Mouse (Mus musculus) spleen, adult 2 months (tissue): ENCODE results near the gene Slfn2. TPM values are rescaled to one million over a fixed set of nuclear protein-coding genes. Genes with fewer than 3 reads are reported as not detected.

Experiments
- DNase-seq, 2 experiments: peaks; one replicate each; pipeline versions ENCODE4 v3.0.0 to v3.0.0-alpha.2; 2012 to 2021; ENCODE audit warnings: low spot score in 2 of 2, low read depth in 1 of 2
- H3K27ac ChIP-seq: fragments of 200-500 bp; 2 replicates; pipeline ENCODE4 v1.5.1; 2012; ENCODE audit warnings: low read length, inconsistent platforms; ENCODE audit not compliant: insufficient read depth
- H3K27me3 ChIP-seq: fragments of 200-500 bp; 2 replicates; pipeline ENCODE4 v1.6.1; 2012; ENCODE audit warnings: mild to moderate bottlenecking, moderate library complexity, low read length, inconsistent platforms; ENCODE audit not compliant: control insufficient read depth, insufficient read depth
- H3K36me3 ChIP-seq: fragments of 200-500 bp; 2 replicates; pipeline ENCODE4 v1.6.1; 2012; ENCODE audit warnings: mild to moderate bottlenecking, low read length, inconsistent platforms; ENCODE audit not compliant: control insufficient read depth, insufficient read depth
- H3K4me1 ChIP-seq: fragments of 200-500 bp; 2 replicates; pipeline ENCODE4 v1.6.1; 2011; ENCODE audit warnings: inconsistent platforms; ENCODE audit not compliant: control insufficient read depth, insufficient read depth, insufficient read length
- H3K4me3 ChIP-seq: fragments of 200-500 bp; 2 replicates; pipeline ENCODE4 v1.5.1; 2011; ENCODE audit warnings: mild to moderate bottlenecking, inconsistent platforms; ENCODE audit not compliant: insufficient read depth, insufficient read length; ENCODE audit errors: extremely low read depth
- CTCF ChIP-seq: fragments of 200-500 bp; IDR thresholded peaks from 2 replicates; pipeline ENCODE4 v1.5.1; 2011; ENCODE audit warnings: mild to moderate bottlenecking, inconsistent platforms; ENCODE audit not compliant: insufficient read depth, insufficient read length, insufficient replicate concordance; ENCODE audit errors: extremely low read depth
- POLR2A ChIP-seq: fragments of 200-500 bp; IDR thresholded peaks from 2 replicates; pipeline ENCODE4 v1.6.1; 2011; ENCODE audit warnings: low read depth, low read length, inconsistent platforms
- WGBS: fragments of 180-500 bp; shearing (Covaris S2); methylation state at CpG from one replicate; pipeline ENCODE4 v1.1.7; 2018; 5-methylcytosine and 5-hydroxymethylcytosine counted together
- polyA plus RNA-seq: library from polyadenylated mRNA; depleted of rRNA; stranded (reverse); fragments of >200 nt; gene quantifications from 2 replicates; pipeline ENCODE4 v1.2.3, GENCODE M21; 2012

Slfn2 gene
- polyA plus RNA-seq, 1 experiment: 31.8 TPM

DNA sequence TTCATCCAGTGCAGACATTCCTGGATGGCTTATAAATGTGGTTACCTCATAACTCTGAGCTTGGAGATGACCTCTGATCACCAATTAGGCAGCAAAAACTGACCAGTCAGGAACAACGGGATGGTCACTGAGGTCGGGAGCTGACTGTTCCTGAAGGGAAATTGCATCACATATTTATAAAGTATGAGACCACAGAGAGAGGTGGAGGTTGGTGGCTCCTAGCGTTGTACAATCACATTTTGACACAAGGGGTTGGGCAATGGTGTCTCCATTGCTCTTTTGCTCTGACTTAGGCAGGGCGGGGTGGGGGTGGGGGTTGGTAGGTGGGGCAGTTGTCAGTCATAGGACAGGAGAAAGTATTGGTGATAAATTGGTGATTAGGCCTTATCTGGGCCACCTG lies 1.8 kb upstream of the Slfn2 start:
- Histone ChIP-seq H3K27me3 (no peaks in the 10 kb centered on the region), H3K27ac (0 out of 2 replicates have a peak overlapping the region, but pooled peaks have one; percentile 87), H3K4me3 (no peak overlapping the region), H3K36me3 (peaks cover 4% of the 10 kb centered on the region), H3K4me1 (peaks cover 7% of the 10 kb centered on the region; the same call in 1 of the 2 replicates)
- DNase-seq: no peak
- no peak for TF ChIP-seq POLR2A
- no peak for TF ChIP-seq CTCF
- WGBS: 71% methylated on average over 4 of the region's 4 CpGs

DNA sequence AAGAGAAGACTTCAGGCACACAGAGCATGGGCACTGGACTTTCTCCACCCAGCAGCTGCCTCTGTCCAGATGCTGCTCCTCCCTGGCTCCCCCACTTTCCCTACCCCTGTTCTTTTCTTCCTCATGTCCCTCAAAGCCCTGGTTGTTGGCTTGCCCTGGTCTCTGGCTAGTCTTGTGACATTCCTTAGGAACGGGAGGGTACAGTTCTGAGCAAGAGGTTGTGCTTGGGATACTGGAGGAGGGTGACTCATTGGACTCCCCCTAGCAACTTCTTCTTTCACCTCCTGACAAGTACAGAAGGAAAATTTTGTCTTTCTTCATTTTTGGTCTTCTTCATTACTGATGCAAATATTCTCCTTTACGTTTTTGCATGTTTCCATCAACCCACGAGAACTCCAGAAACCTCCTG lies 967 bp upstream of the Slfn2 start:
- Histone ChIP-seq H3K27me3 (no peaks in the 10 kb centered on the region), H3K4me3 (no peak overlapping the region), H3K27ac (peak overlapping the region; percentile 87), H3K36me3 (peaks cover 10% of the 10 kb centered on the region), H3K4me1 (peaks cover 7% of the 10 kb centered on the region; the same call in 1 of the 2 replicates)
- no peak for DNase-seq
- TF ChIP-seq CTCF (no peak), POLR2A (no peak; the same call in 1 of the 2 replicates)
- 30% methylated on average over 3 of the region's 3 CpGs for WGBS

DNA sequence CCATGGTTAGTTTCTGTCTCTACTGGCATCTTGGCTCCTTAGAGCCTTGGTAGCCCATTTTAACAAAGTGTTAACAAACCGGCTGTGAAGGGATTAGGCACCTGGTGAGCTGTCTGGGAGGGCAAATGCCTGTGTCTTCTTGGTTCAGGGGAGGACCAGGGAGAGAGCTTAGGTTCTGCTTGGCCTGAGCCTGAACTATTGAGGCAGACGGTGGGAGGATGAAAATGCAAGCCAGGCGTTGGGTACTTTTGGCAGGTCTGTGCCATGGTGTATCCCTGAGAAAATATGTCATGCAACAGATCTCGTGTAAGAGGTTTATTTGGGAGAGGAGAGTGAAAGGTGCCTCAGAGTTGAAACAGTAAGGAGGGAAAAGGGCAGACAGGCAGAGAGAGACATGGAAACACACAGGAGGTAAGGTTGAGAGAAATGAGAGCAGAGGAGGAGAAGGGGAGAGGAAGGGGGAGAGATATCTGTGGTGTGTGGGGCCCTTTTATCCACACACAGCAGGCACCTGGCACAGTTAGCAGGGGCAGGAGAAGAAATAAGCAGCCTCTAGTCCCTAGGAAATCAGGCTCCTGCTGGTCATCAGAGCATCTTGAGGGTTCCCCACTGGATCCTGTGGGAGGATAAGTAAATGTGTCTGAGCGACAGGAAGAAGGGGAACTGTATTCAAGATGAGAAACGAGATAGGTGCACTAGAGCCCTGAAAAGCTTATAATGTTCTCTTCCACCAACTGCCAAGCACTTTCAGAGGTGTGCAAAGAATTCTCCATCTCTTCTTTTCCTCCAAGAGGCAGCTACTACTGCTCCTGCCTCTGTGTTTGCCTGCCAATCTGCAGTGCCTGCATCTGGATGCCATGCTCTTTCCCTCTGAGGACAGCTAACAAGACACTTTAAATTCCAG lies 781 bp downstream of the Slfn2 start:
- WGBS: 13% methylated on average over 6 of the region's 6 CpGs
- no peak for TF ChIP-seq POLR2A
- no peak for TF ChIP-seq CTCF
- no peak for DNase-seq
- Histone ChIP-seq H3K27ac (peak overlapping the region; percentile 98), H3K36me3 (peaks cover 27% of the 10 kb centered on the region), H3K4me3 (peak overlapping the region; percentile 88), H3K27me3 (no peaks in the 10 kb centered on the region), H3K4me1 (peaks cover 7% of the 10 kb centered on the region; the same call in 1 of the 2 replicates)

DNA sequence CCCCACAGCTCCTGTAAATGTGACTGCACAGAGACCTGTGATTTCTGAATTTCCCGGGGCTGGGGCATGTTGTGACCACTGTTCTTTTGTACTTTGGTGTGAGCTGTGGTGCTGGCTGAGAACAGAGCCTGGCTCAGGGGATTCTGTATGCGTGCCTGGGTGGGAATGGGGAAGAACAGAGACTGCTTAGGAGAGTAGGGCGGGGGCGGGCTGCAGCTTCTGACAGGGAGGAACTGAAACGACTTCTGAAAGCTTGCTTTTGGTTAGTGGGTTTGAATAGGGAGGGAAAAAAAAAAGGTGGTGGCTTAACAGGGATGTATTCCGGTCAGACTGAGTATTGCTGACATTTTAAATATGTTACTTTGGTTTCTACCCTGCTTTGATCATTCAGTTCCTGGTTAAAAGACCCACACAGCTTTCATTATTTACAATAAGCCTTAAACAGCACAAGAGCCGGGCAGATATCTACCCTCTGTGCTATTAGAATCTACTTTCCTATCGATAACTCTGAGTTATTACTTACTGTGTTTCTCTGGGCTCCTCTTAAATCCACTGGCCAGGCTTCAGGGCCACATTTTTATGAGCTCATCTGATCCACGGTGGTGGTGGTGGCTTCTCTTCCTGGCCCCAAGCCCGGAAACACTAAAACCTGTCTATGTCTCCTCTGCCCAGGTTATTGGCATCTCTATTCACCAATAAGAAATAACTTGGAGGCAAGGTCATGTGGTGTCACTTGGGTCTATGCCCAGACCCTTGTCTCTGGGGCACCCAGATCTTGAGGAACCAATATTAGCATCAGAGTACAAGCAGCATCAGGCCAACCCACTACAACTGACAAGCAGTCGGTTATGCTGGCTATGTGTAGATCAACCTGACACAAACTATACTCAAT lies 2.0 kb downstream of the Slfn2 start:
- Histone ChIP-seq H3K27me3 (no peaks in the 10 kb centered on the region), H3K4me3 (peak overlapping the region; percentile 88), H3K36me3 (peaks cover 28% of the 10 kb centered on the region), H3K27ac (peak overlapping the region; percentile 90), H3K4me1 (peaks cover 7% of the 10 kb centered on the region; the same call in 1 of the 2 replicates)
- peak; percentile 58 to 62 for DNase-seq
- 3% methylated on average over 11 of the region's 11 CpGs for whole genome bisulfite sequencing
- TF ChIP-seq POLR2A (peak; percentile 67), CTCF (no peak)

DNA sequence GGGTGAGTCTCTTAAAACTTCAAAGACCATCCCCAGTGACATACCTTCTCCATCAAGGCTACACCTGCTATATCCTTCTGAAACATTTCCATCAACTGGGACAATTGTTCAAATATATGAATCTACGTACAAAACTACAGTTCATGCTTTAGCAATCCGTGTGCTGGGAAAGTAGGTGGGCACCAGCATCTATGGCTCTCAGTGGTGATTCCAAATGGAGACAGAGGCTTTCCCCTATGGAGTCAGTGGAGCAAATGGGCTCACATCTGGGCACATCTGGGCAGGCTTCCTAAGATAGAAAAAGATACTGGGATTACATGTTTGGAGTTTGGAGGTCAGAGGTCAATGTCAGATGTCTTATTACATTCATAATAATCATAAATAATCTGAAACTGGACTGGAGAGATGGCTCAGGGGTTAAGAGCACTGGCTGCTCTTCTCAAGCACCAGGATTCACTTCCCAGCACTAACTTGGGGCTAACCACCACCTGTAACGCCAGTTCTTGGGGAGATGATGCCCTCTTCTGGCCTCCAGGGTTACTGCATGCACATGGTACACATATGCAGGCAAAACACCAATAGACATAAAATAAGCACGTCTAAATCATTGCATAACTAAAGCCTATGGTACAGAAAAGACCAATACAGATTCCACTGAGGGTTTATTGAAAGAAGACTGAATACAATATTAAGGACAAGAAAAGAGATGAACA lies 3.2 kb downstream of the Slfn2 start:
- Histone ChIP-seq H3K27ac (peak overlapping the region; percentile 37; the same call in 1 of the 2 replicates), H3K4me3 (no peak overlapping the region), H3K36me3 (peaks cover 28% of the 10 kb centered on the region), H3K4me1 (peaks cover 7% of the 10 kb centered on the region; the same call in 1 of the 2 replicates), H3K27me3 (no peaks in the 10 kb centered on the region)
- WGBS: 89% methylated on average over 4 of the region's 4 CpGs
- peak; percentile 32; the same call in 1 of the 2 replicates for TF ChIP-seq CTCF
- no peak for TF ChIP-seq POLR2A
- peak in 1 of 2 experiments; percentile 35 for DNase-seq
